Mouse (Mus musculus): ENCODE measurements around the gene Tarbp1. TPM values are rescaled to one million over a fixed set of nuclear protein-coding genes. Genes with fewer than 3 reads are reported as not detected.
"Not testable (repeated sequence)": the region's sequence is repeated elsewhere in the genome, so short reads cannot be mapped to it uniquely, and the experiment has no call there.

Gene Tarbp1
- polyA plus RNA-seq, 1 experiment from 2014 or later: 2.5 TPM

DNA sequence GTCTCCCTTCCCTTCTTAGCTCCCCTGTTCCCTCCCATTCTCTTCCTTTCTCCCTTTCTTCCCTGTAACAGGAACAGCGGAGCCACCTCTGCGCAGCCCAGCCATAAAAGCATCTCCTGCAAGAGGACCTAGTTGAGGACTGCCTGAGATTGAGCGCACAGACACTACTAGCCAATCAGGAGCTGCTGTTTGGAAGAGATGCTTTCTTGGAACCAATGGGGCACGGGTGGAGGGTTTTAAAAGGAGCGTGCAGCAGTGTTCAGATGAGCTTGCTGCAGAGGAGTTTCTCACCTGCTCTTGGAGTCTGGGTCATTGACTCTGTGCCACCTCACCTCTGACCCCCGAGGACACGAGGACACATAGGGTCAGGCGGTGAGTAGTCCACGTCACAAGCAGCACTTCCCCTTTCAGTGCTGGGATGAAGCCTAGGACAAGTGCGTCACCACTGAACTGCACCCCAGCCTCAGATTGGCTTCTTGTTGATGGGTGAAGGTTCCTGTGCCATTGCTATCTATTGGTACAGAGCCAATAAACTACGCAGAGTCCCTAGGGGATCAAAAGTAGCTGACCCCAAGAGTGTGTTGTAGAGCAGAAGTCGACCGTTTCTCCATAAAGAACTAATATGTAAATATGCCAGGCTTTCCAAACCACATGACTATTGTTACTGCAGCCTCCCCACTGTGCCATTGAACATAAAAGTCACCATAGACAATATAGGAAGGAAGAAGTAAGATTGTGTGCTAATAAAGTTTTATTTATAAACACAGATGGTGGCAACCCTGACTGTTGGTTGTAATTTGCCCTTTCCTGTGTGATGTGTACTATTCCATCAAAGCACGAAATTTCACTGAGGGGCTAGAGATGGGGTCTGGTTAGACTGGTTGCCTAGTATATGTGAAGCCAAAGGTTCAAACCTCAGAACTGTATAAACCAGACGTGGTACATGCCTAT is 19.6 kb upstream of the Tarbp1 start:
- no peak for ATAC-seq (ENCODE audit: low FRiP score)
- no peak overlapping the region for H3K4me2 ChIP-seq (replicated peaks)
- peaks cover 9% of the 10 kb centered on the region for H3K4me1 ChIP-seq (replicated peaks; ENCODE audit: control insufficient read depth, insufficient read depth, low read length)
- H3K27me3 ChIP-seq (ENCODE audit: control insufficient read depth, insufficient read depth, low read length): no peaks in the 10 kb centered on the region
- H3K36me3 ChIP-seq (replicated peaks; ENCODE audit: control insufficient read depth, insufficient read depth): no peaks in the 10 kb centered on the region
- H3K9ac ChIP-seq: no peak overlapping the region
- 72% methylated on average over 15 of the region's 15 CpGs for WGBS
- no peak overlapping the region for H3K4me3 ChIP-seq (replicated peaks; ENCODE audit: low read length)
- no peak overlapping the region for H3K27ac ChIP-seq
- no peak for DNase-seq (ENCODE audit: low spot score)
- no peaks in the 10 kb centered on the region for H3K9me3 ChIP-seq (ENCODE audit: control insufficient read depth, low read length)

- Histone ChIP-seq H3K4me1 (replicated peaks; ENCODE audit: control insufficient read depth, insufficient read depth, low read length) (no peaks in the 10 kb centered on the region), H3K27me3 (ENCODE audit: control insufficient read depth, insufficient read depth, low read length) (no peaks in the 10 kb centered on the region), H3K4me2 (replicated peaks) (no peak overlapping the region), H3K9ac (no peak overlapping the region), H3K27ac (no peak overlapping the region), H3K9me3 (ENCODE audit: control insufficient read depth, low read length) (no peaks in the 10 kb centered on the region), H3K36me3 (replicated peaks; ENCODE audit: control insufficient read depth, insufficient read depth) (no peaks in the 10 kb centered on the region), H3K4me3 (replicated peaks; ENCODE audit: low read length) (no peak overlapping the region)
- DNase-seq (ENCODE audit: low spot score): peak; percentile 89
- WGBS: 10% methylated on average over 5 of the region's 5 CpGs
- no peak; the same call in 1 of the 2 replicates for ATAC-seq (ENCODE audit: low FRiP score)
Measured at GRCm38 (mm10) chr8:126482938-126483337, 8.1 kb upstream of the Tarbp1 start.

DNA sequence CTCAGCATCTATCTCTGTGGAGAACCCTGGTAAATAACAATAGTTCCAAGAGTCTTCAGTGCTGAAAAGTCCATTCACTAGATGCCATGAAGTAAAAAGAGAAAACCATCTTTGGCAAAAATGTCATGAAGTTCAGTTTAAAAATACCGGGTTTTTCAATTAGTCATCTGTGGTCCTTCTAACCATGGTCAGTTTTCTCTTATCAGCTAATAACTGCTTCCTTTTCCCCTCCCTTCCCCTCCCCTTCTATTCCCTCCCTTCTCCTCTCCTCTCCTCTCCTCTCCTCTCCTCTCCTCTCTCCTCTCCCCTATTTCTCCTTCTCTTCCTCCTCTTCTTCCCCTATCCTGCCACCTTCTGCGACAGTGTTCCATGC is 7.5 kb upstream of the Tarbp1 start:
- no peak overlapping the region for H3K9ac ChIP-seq

DNA sequence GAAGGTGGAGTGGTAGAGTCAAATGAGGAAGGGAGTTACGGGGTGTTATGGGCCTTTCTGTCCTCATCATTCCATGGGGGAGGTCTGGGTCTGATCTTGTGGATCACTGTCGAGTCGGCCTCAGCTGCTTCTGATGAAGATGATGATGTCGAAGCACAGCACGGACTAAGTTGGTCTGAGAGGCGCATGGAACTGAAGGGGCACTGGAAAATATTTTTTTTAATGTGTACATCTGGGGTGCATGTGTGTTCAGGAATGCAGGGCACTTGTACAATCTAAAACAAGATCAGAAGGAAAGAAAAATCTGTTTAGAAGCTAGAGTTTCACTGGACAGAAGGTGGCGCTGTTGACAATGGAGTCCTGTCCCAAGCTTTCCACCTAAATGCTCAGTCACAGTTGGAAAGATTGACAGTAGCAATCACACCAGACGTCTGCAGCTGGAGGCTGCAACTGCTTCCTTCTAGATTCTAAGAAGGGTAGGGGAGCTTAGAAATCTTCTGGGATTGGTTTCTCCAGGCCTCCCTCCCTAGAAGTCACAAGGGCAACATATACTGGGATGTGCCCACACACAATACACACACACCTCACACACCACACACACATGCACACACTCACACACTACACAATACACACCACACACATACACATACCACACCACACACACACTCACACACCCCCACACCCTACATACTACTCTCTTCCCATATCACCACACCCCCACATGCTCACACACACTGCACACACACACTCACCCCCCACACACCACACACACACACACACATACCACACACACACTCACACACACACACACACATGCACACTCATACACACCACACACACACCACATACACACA is 6.9 kb upstream of the Tarbp1 start:
- no peak overlapping the region for H3K9ac ChIP-seq
- no peaks in the 10 kb centered on the region for H3K9me3 ChIP-seq (ENCODE audit: control insufficient read depth, low read length)
- no peaks in the 10 kb centered on the region for H3K27me3 ChIP-seq (ENCODE audit: control insufficient read depth, insufficient read depth, low read length)
- no peak overlapping the region for H3K4me2 ChIP-seq (replicated peaks)
- no peak; the same call in 1 of the 2 replicates for ATAC-seq (ENCODE audit: low FRiP score)
- no peaks in the 10 kb centered on the region for H3K36me3 ChIP-seq (replicated peaks; ENCODE audit: control insufficient read depth, insufficient read depth)
- no peak overlapping the region for H3K4me3 ChIP-seq (replicated peaks; ENCODE audit: low read length)
- no peaks in the 10 kb centered on the region for H3K4me1 ChIP-seq (replicated peaks; ENCODE audit: control insufficient read depth, insufficient read depth, low read length)
- H3K27ac ChIP-seq: no peak overlapping the region
- WGBS: 42% methylated on average over 8 of the region's 8 CpGs
- DNase-seq (ENCODE audit: low spot score): peak; percentile 77

More for the DNA sequence above, 7.5 kb upstream of the Tarbp1 start:
- DNase-seq (ENCODE audit: low spot score) (no peak), ATAC-seq (ENCODE audit: low FRiP score) (no peak)
- no peaks in the 10 kb centered on the region for H3K9me3 ChIP-seq (ENCODE audit: control insufficient read depth, low read length)
- no peak overlapping the region for H3K27ac ChIP-seq
- WGBS: 66% methylated on average over 2 of the region's 2 CpGs
- no peak overlapping the region for H3K4me2 ChIP-seq (replicated peaks)
- no peaks in the 10 kb centered on the region for H3K27me3 ChIP-seq (ENCODE audit: control insufficient read depth, insufficient read depth, low read length)
- no peak overlapping the region for H3K4me3 ChIP-seq (replicated peaks; ENCODE audit: low read length)
- H3K36me3 ChIP-seq (replicated peaks; ENCODE audit: control insufficient read depth, insufficient read depth): no peaks in the 10 kb centered on the region
- H3K4me1 ChIP-seq (replicated peaks; ENCODE audit: control insufficient read depth, insufficient read depth, low read length): no peaks in the 10 kb centered on the region

DNA sequence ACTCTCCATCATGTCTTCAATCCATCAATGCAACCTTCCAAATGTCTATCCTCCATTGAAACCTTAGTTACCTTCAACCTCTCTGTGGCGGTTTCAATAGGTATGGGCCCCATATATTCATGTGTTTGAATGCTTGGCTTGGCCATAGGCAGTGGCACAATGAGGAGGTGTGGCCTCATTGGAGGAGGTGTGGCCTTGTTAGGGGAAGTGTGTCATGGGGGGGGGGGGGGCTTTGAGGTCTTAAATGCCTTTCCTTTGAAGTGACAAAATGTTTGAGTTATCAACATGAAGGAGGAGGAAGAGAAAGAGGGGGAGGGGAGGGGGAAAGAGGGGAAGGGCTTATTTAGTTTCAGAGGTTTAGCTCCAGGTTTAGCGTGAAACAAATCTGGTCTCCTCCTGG is 5.5 kb upstream of the Tarbp1 start:
- no peaks in the 10 kb centered on the region for H3K36me3 ChIP-seq (replicated peaks; ENCODE audit: control insufficient read depth, insufficient read depth)
- DNase-seq (ENCODE audit: low spot score): no peak
- 69% methylated on average over 2 of the region's 2 CpGs for WGBS
- no peak overlapping the region for H3K9ac ChIP-seq
- H3K9me3 ChIP-seq (ENCODE audit: control insufficient read depth, low read length): no peaks in the 10 kb centered on the region
- H3K4me2 ChIP-seq (replicated peaks): no peak overlapping the region
- H3K4me3 ChIP-seq (replicated peaks; ENCODE audit: low read length): no peak overlapping the region
- no peaks in the 10 kb centered on the region for H3K4me1 ChIP-seq (replicated peaks; ENCODE audit: control insufficient read depth, insufficient read depth, low read length)
- H3K27ac ChIP-seq: no peak overlapping the region
- no peak for ATAC-seq (ENCODE audit: low FRiP score)
- H3K27me3 ChIP-seq (ENCODE audit: control insufficient read depth, insufficient read depth, low read length): no peaks in the 10 kb centered on the region

- Histone ChIP-seq H3K27ac (no peak overlapping the region), H3K9ac (no peak overlapping the region), H3K27me3 (ENCODE audit: control insufficient read depth, insufficient read depth, low read length) (no peaks in the 10 kb centered on the region), H3K4me3 (replicated peaks; ENCODE audit: low read length) (no peak overlapping the region), H3K9me3 (ENCODE audit: control insufficient read depth, low read length) (no peaks in the 10 kb centered on the region), H3K36me3 (replicated peaks; ENCODE audit: control insufficient read depth, insufficient read depth) (no peaks in the 10 kb centered on the region), H3K4me1 (replicated peaks; ENCODE audit: control insufficient read depth, insufficient read depth, low read length) (peaks cover 4% of the 10 kb centered on the region), H3K4me2 (replicated peaks) (no peak overlapping the region)
- ATAC-seq (ENCODE audit: low FRiP score) (no peak), DNase-seq (ENCODE audit: low spot score) (no peak)
- 66% methylated on average over 3 of the region's 3 CpGs for WGBS
Measured at GRCm38 (mm10) chr8:126478714-126479113, 3.8 kb upstream of the Tarbp1 start.

DNA sequence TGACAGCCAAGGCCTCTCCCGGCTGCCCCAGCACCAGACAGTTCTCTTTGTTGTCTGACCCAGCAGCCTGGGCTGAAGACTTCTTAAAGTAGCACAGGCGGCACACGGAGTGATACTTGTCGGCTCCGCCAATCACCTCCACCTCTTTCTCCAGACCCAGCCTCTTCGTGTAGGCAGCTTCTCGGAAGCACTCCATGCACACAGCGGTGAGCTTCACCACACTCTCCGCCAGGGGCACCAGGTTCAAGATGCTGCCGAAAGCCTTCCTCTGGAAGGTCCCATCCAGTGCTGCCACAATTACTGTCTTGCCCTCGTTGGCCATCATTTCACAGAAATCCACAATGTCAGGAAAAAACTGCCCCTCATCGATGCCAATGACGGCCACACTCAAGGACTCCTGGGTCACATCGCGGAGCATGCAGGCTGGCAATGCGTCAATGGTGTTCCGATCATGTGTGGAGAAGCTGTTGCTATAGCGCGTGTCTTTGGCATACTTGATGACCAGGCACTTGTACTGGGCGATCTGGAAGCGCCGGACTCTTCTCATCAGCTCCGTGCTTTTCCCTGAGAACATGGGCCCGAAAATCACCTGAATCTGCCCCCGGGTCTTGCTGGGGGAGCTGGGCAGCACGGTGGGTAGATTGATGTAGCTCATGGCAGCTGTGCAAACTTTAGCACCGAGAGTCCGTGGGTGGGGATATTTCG is 1.4 kb upstream of the Tarbp1 start:
- H3K4me3 ChIP-seq (replicated peaks; ENCODE audit: low read length); DNase-seq (ENCODE audit: low spot score); H3K9me3 ChIP-seq (ENCODE audit: control insufficient read depth, low read length); H3K27ac ChIP-seq; H3K4me2 ChIP-seq (replicated peaks); H3K9ac ChIP-seq; H3K27me3 ChIP-seq (ENCODE audit: control insufficient read depth, insufficient read depth, low read length); H3K36me3 ChIP-seq (replicated peaks; ENCODE audit: control insufficient read depth, insufficient read depth); ATAC-seq (ENCODE audit: low FRiP score): not testable (repeated sequence)
- peaks cover 19% of the 10 kb centered on the region for H3K4me1 ChIP-seq (replicated peaks; ENCODE audit: control insufficient read depth, insufficient read depth, low read length)
- 51% methylated on average over 29 of the region's 29 CpGs for WGBS

- H3K4me3 ChIP-seq (replicated peaks; ENCODE audit: low read length); ATAC-seq (ENCODE audit: low FRiP score); H3K4me2 ChIP-seq (replicated peaks); H3K9ac ChIP-seq; DNase-seq (ENCODE audit: low spot score); H3K36me3 ChIP-seq (replicated peaks; ENCODE audit: control insufficient read depth, insufficient read depth); H3K27ac ChIP-seq; H3K27me3 ChIP-seq (ENCODE audit: control insufficient read depth, insufficient read depth, low read length); H3K9me3 ChIP-seq (ENCODE audit: control insufficient read depth, low read length): not testable (repeated sequence)
- 48% methylated on average over 8 of the region's 8 CpGs for WGBS
- H3K4me1 ChIP-seq (replicated peaks; ENCODE audit: control insufficient read depth, insufficient read depth, low read length): peaks cover 19% of the 10 kb centered on the region
Measured at GRCm38 (mm10) chr8:126475738-126476137, 873 bp upstream of the Tarbp1 start.
